Mouse (Mus musculus) layer of hippocampus, adult 9-10 months (tissue): ENCODE results near the gene Ifitm1.
"Not testable (repeated sequence)": the region's sequence is repeated elsewhere in the genome, so short reads cannot be mapped to it uniquely, and the experiment has no call there.

ENCODE experiments used
- DNase-seq: peaks from one replicate; pipeline ENCODE4 v3.0.0; 2022; ENCODE audit warnings: low spot score

The Ifitm1 gene

GRCm38 (mm10) chr7:140949824-140950530, 17.0 kb upstream of the Ifitm1 start, which contains the start of gene Ifitm5:
Gene Ifitm5, minus strand, starts transcription at chr7:140950291.
- DNase-seq, result no peak

GRCm38 (mm10) chr7:140951051-140951450, 16.0 kb upstream of the Ifitm1 start:
- DNase-seq, result no peak

GRCm38 (mm10) chr7:140951765-140952164, 15.3 kb upstream of the Ifitm1 start:
- DNase-seq, result no peak

GRCm38 (mm10) chr7:140952441-140952840, 14.6 kb upstream of the Ifitm1 start:
- DNase-seq, result no peak

- DNase-seq, result no peak
These were observed 13.9 kb upstream of the Ifitm1 start for GRCm38 (mm10) chr7:140953133-140953532.

GRCm38 (mm10) chr7:140953800-140954732, 13.0 kb upstream of the Ifitm1 start:
- DNase-seq, result no peak

- no peak for DNase-seq
These were observed 12.3 kb upstream of the Ifitm1 start for GRCm38 (mm10) chr7:140954733-140955071.

- DNase-seq, result no peak
These were observed 11.7 kb upstream of the Ifitm1 start for GRCm38 (mm10) chr7:140955342-140955741.

- no peak for DNase-seq
These were observed 11.1 kb upstream of the Ifitm1 start, which contains the start of the genes Gm45717 and Ifitm2 for GRCm38 (mm10) chr7:140955758-140956555. Gene Gm45717, minus strand, starts transcription at chr7:140955937. Gene Ifitm2, minus strand, starts transcription at chr7:140955987.

- DNase-seq, result no peak
These were observed 10.5 kb upstream of the Ifitm1 start for GRCm38 (mm10) chr7:140956556-140956869.

- DNase-seq, result no peak
These were observed 7.7 kb upstream of the Ifitm1 start for GRCm38 (mm10) chr7:140959181-140959901.

GRCm38 (mm10) chr7:140960026-140960425, 7.0 kb upstream of the Ifitm1 start:
- DNase-seq, result no peak

- no peak for DNase-seq
These were observed 5.6 kb upstream of the Ifitm1 start for GRCm38 (mm10) chr7:140961416-140961815.

GRCm38 (mm10) chr7:140962733-140963132, 4.3 kb upstream of the Ifitm1 start:
- DNase-seq, result no peak

GRCm38 (mm10) chr7:140967862-140968591, 1.0 kb downstream of the Ifitm1 start:
- DNase-seq, result no peak

- not testable (repeated sequence) for DNase-seq
These were observed 1.7 kb downstream of the Ifitm1 start for GRCm38 (mm10) chr7:140968710-140969109.

GRCm38 (mm10) chr7:140970931-140971330, 3.9 kb downstream of the Ifitm1 start:
- DNase-seq, result no peak

GRCm38 (mm10) chr7:140971479-140972171, 4.6 kb downstream of the Ifitm1 start:
- DNase-seq, result no peak

- DNase-seq, result no peak
These were observed 6.6 kb downstream of the Ifitm1 start for GRCm38 (mm10) chr7:140973396-140974165.

GRCm38 (mm10) chr7:140974940-140975339, 7.9 kb downstream of the Ifitm1 start:
- no peak for DNase-seq
